Mouse (Mus musculus) heart, adult 2 months (tissue): ENCODE results near the gene Pou3f3.

Experiments used
- CTCF ChIP-seq: fragments of 200-600 bp; IDR thresholded peaks from 2 replicates; pipeline ENCODE4 v1.8.1; 2022; ENCODE audit warnings: antibody characterized with exemption, mild to moderate bottlenecking, moderate library complexity
- POLR2A ChIP-seq: fragments of 200-500 bp; IDR thresholded peaks from 2 replicates; pipeline ENCODE4 v1.6.1; 2011; ENCODE audit warnings: mild to moderate bottlenecking, low read depth, low read length, control low read depth; ENCODE audit not compliant: insufficient read depth

- no peak for TF ChIP-seq CTCF
- no peak for TF ChIP-seq POLR2A
Measured at GRCm38 (mm10) chr1:42713104-42713932, 17.8 kb downstream of the Pou3f3 start.
